Mouse (Mus musculus) limb, embryonic 14.5 days (tissue): ENCODE measurements at regions not wholly inside any gene's neighbourhood (a gene's known extent, or its start where the extent isn't known, plus 50 kb on each side); places are given as distances from the start of the nearest gene placed in this dataset.

Experiments
- ATAC-seq: fragments of 200-750 bp; cut with Nextera tagmentation; 2 replicates; pipeline ENCODE4 v1.8.0; 2017; ENCODE audit warnings: low read depth, moderate number of reproducible peaks, moderate TSS enrichment; ENCODE audit not compliant: low FRiP score
- DNase-seq: peaks from one replicate; pipeline ENCODE4 v3.0.0-alpha.2; 2015; ENCODE audit warnings: low spot score
- H3K27ac ChIP-seq: fragments of 300-500 bp; sonication (generic); replicated peaks from 2 replicates; pipeline ENCODE4 v1.5.1; 2014; ENCODE audit warnings: low read depth, mild to moderate bottlenecking, low read length, moderate library complexity, mixed read lengths
- H3K27me3 ChIP-seq: fragments of 300-500 bp; sonication (generic); 2 replicates; pipeline ENCODE4 v1.6.1; 2014; ENCODE audit warnings: low read length, mixed read lengths; ENCODE audit not compliant: control insufficient read depth, insufficient read depth
- H3K36me3 ChIP-seq: fragments of 300-500 bp; sonication (generic); 2 replicates; pipeline ENCODE4 v1.6.1; 2014; ENCODE audit warnings: mild to moderate bottlenecking, low read length, moderate library complexity, mixed read lengths; ENCODE audit not compliant: control insufficient read depth, insufficient read depth
- H3K4me1 ChIP-seq: fragments of 300-500 bp; sonication (generic); 2 replicates; pipeline ENCODE4 v1.6.1; 2014; ENCODE audit warnings: antibody characterized with exemption, low read length, mixed read lengths; ENCODE audit not compliant: control insufficient read depth, insufficient read depth
- H3K4me2 ChIP-seq: fragments of 300-500 bp; sonication (generic); replicated peaks from 2 replicates; pipeline ENCODE4 v1.6.1; 2014; ENCODE audit warnings: low read depth, mild to moderate bottlenecking, low read length, moderate library complexity; ENCODE audit not compliant: severe bottlenecking
- H3K4me3 ChIP-seq: fragments of 300-500 bp; sonication (generic); replicated peaks from 2 replicates; pipeline ENCODE4 v1.5.1; 2014; ENCODE audit warnings: low read length
- H3K9ac ChIP-seq: fragments of 300-500 bp; sonication (generic); 2 replicates; pipeline ENCODE4 v1.6.1; 2014; ENCODE audit warnings: mild to moderate bottlenecking, low read depth, low read length, moderate library complexity; ENCODE audit not compliant: severe bottlenecking
- H3K9me3 ChIP-seq: fragments of 300-500 bp; sonication (generic); 2 replicates; pipeline ENCODE4 v1.6.1; 2016; ENCODE audit warnings: low read length; ENCODE audit not compliant: control insufficient read depth
- POLR2A ChIP-seq: fragments of 200-500 bp; IDR thresholded peaks from 2 replicates; pipeline ENCODE4 v1.8.0; 2012; ENCODE audit warnings: inconsistent platforms, mild to moderate bottlenecking, moderate library complexity, borderline replicate concordance; ENCODE audit not compliant: insufficient read depth, insufficient read length; ENCODE audit errors: extremely low read depth
- whole genome bisulfite sequencing: fragments of 180-500 bp; shearing (Covaris S2); extraction: QIAGEN DNeasy Blood & Tissue Kit; methylation state at CpG from one replicate; pipeline ENCODE4 v1.1.7; 2014; 5-methylcytosine and 5-hydroxymethylcytosine counted together

DNA sequence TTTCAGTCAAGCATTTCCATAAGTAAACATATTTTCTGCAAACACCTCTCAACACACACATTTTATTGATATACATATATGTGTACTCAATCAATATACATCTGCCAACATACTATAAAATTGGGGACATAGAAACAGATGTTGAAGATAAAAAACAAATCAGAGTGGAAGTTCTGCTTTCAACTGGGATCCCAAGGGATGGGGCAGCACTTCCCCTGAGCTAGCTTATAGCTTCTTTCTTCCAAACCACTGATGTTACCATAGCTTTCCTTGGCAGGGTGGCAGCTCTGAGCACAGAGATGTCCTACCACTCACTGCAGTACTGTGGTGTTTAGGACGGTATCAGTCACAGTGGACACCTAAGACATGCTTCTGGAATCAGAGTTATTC is 75.4 kb upstream of the Lnx1 start:
- no peak for TF ChIP-seq POLR2A
- Histone ChIP-seq H3K36me3 (no peaks in the 10 kb centered on the region), H3K9me3 (no peaks in the 10 kb centered on the region), H3K9ac (no peak overlapping the region), H3K4me3 (no peak overlapping the region), H3K27me3 (no peaks in the 10 kb centered on the region), H3K27ac (no peak overlapping the region), H3K4me1 (0 out of 2 replicates have a peak, but pooled peaks cover 7% of the 10 kb centered on the region), H3K4me2 (no peak overlapping the region)
- 96% methylated on average over 1 of the region's 1 CpGs for WGBS
- no peak for ATAC-seq
- DNase-seq = no peak

DNA sequence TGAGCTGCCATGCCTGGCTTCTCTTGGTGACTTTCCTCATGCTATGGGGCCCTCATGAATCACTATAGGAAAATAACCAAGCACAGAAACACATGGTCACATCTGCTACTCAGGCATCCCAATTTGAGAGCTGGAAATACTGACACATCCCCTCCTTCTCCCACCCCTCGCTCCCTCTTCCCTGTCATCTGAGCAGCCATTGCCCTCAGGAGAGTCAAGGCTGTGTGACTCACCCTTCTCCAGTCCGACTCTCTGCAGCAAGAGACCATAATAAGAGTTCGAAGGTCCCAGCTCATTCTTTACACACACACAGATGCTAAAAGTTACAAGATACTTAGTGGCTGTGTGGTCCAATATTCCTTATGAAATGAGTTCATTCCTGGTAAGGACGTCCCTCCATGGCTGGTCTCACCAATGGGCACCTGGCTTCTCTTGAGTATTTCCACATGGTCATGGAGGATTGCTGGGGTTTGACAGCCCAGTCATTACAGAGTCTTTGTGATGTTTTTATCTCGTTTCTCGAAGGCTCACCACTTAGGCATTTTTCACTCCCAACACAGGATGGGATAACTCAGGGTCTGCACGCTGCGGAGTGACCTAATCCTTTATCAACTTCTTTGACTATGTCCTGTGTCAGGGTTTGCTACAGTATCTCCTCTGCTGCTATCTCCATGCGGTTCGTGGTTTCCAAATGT is 74.8 kb upstream of the Lnx1 start:
- no peak for DNase-seq
- H3K4me2 ChIP-seq = no peak overlapping the region
- no peak for TF ChIP-seq POLR2A
- no peaks in the 10 kb centered on the region for H3K9me3 ChIP-seq
- no peaks in the 10 kb centered on the region for H3K36me3 ChIP-seq
- no peaks in the 10 kb centered on the region for H3K27me3 ChIP-seq
- ATAC-seq = no peak
- H3K4me3 ChIP-seq = no peak overlapping the region
- no peak overlapping the region for H3K27ac ChIP-seq
- 0 out of 2 replicates have a peak, but pooled peaks cover 7% of the 10 kb centered on the region for H3K4me1 ChIP-seq
- whole genome bisulfite sequencing = 63% methylated on average over 10 of the region's 10 CpGs
- no peak overlapping the region for H3K9ac ChIP-seq

DNA sequence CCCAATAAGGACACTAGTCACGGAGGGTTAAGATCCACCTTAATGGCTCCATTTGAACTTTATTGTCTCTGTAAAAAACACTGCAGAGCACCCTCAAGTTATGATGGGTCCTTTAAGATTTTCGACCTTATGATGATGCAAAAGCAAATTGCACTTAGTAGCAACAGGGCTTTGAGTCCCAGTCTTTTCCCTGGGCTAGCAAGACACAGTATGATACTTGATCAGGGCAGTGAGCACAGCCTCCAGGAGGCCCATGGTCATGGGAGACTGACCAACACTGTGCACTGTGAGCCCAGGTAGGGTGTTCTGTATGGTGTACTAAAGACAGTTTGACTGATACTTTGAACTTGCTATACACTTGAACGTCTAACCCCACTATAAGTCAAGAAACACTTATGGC is 73.4 kb upstream of the Lnx1 start:
- Histone ChIP-seq H3K4me1 (0 out of 2 replicates have a peak, but pooled peaks cover 7% of the 10 kb centered on the region), H3K27me3 (no peaks in the 10 kb centered on the region), H3K4me2 (no peak overlapping the region), H3K9ac (no peak overlapping the region), H3K36me3 (no peaks in the 10 kb centered on the region), H3K27ac (no peak overlapping the region), H3K4me3 (no peak overlapping the region), H3K9me3 (no peaks in the 10 kb centered on the region)
- no peak for TF ChIP-seq POLR2A
- ATAC-seq (no peak), DNase-seq (no peak)
- 73% methylated on average over 3 of the region's 3 CpGs for WGBS

DNA sequence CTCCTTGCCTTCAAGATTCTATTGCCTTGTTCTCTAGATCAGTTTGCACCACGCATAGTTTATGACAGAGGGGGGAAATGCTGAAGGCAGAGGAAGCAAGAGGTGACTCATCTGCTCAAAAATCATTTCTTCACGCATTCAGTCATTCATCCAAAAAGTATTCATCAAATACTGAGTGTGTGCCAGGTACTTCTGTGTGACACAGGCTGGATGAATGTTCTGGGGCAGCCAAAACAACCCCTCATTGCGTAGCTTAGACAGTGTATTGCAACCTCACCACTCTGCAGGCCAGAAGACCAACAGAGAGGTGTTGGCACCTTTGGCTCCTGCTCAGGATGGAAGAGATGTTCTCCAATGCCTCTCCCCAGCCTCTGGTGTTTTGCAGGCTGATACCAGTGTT is 72.9 kb upstream of the Lnx1 start:
- no peaks in the 10 kb centered on the region for H3K27me3 ChIP-seq
- no peaks in the 10 kb centered on the region for H3K9me3 ChIP-seq
- no peak overlapping the region for H3K9ac ChIP-seq
- TF ChIP-seq POLR2A = no peak
- H3K4me3 ChIP-seq = no peak overlapping the region
- H3K36me3 ChIP-seq = no peaks in the 10 kb centered on the region
- H3K4me1 ChIP-seq = 0 out of 2 replicates have a peak, but pooled peaks cover 7% of the 10 kb centered on the region
- DNase-seq (no peak), ATAC-seq (no peak)
- no peak overlapping the region for H3K4me2 ChIP-seq
- no peak overlapping the region for H3K27ac ChIP-seq
- 78% methylated on average over 3 of the region's 3 CpGs for WGBS

DNA sequence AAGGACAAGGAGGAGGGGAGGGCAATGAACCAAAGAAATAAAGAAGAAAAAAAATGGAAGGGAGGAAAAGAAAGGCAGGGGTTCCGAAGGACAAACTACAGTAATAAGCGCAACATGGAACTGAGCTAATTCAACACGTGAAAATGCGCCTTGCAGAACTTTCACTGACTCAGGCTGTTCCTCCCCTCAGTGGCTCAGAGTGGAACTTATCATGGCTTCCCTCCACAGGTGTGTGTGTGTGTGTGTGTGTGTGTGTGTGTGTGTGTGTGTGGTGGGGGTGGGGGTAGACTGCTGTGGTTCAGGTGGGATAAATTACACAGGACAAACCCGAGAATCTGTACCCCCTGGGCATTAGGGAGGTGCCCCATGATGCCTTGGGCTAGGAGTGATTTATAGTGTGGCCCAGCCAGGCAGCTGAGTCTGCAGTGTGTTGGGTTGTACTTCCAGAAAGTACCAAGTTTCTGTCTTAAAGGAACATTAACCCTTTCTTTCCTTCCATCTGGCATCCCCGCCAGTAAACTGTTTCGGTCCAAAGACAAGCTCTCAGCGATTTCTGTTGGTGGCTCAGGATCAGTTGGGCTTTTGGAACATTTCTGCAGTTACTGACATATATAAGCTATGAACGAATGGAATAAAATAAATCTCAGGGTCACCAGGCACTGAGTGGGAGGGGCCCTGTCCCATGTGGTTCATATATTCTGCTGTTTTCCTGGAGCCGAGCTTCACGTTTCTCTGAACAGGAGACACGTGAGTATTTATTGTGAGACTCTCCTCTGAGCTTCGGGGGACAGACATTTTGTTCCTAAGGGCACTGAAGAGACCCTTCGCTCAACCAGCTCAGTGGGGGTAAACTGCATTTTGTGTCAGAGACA is 71.1 kb upstream of the Lnx1 start:
- no peaks in the 10 kb centered on the region for H3K9me3 ChIP-seq
- TF ChIP-seq POLR2A = no peak
- no peaks in the 10 kb centered on the region for H3K27me3 ChIP-seq
- H3K36me3 ChIP-seq = no peaks in the 10 kb centered on the region
- H3K4me3 ChIP-seq = no peak overlapping the region
- H3K9ac ChIP-seq = no peak overlapping the region
- DNase-seq (peak; percentile 36), ATAC-seq (peak; percentile 62; the same call in 1 of the 2 replicates)
- 0 out of 2 replicates have a peak, but pooled peaks cover 7% of the 10 kb centered on the region for H3K4me1 ChIP-seq
- WGBS = 31% methylated on average over 14 of the region's 14 CpGs
- H3K4me2 ChIP-seq = no peak overlapping the region
- H3K27ac ChIP-seq = peak overlapping the region; percentile 26; the same call in 1 of the 2 replicates
